Mouse (Mus musculus) heart, embryonic 11.5 days (tissue): ENCODE data around the gene Epn3. TPM values are rescaled to one million over a fixed set of nuclear protein-coding genes. Genes with fewer than 3 reads are reported as not detected.

Experiments used
- ATAC-seq: fragments of 200-750 bp; cut with Nextera tagmentation; replicated peaks from 2 replicates; pipeline ENCODE4 v1.8.0; 2017; ENCODE audit warnings: moderate library complexity; ENCODE audit not compliant: insufficient number of reproducible peaks, low FRiP score, low TSS enrichment
- H3K27ac ChIP-seq: fragments of 300-500 bp; sonication (generic); 2 replicates; pipeline ENCODE4 v1.5.1; 2014; ENCODE audit warnings: mild to moderate bottlenecking, low read depth, low read length
- H3K27me3 ChIP-seq: fragments of 300-500 bp; sonication (generic); 2 replicates; pipeline ENCODE4 v1.6.1; 2014; ENCODE audit warnings: mild to moderate bottlenecking, low read length, mixed read lengths; ENCODE audit not compliant: control insufficient read depth, insufficient read depth
- H3K36me3 ChIP-seq: fragments of 300-500 bp; sonication (generic); 2 replicates; pipeline ENCODE4 v1.6.1; 2014; ENCODE audit warnings: mild to moderate bottlenecking, low read length, moderate library complexity, mixed read lengths; ENCODE audit not compliant: control insufficient read depth, insufficient read depth
- H3K4me1 ChIP-seq: fragments of 300-500 bp; sonication (generic); 2 replicates; pipeline ENCODE4 v1.6.1; 2014; ENCODE audit warnings: low read length; ENCODE audit not compliant: control insufficient read depth, insufficient read depth
- H3K4me2 ChIP-seq: fragments of 300-500 bp; sonication (generic); 2 replicates; pipeline ENCODE4 v1.6.1; 2014; ENCODE audit warnings: mild to moderate bottlenecking, moderate library complexity
- H3K4me3 ChIP-seq: fragments of 300-500 bp; sonication (generic); 2 replicates; pipeline ENCODE4 v1.5.1; 2014; ENCODE audit warnings: low read depth, low read length
- H3K9ac ChIP-seq: fragments of 300-500 bp; sonication (generic); 2 replicates; pipeline ENCODE4 v1.6.1; 2014; ENCODE audit warnings: mild to moderate bottlenecking, low read depth, low read length, moderate library complexity
- H3K9me3 ChIP-seq: fragments of 300-500 bp; sonication (generic); replicated peaks from 2 replicates; pipeline ENCODE4 v1.6.1; 2016; ENCODE audit warnings: low read length; ENCODE audit not compliant: control insufficient read depth
- WGBS: fragments of 180-500 bp; shearing (Covaris S2); extraction: QIAGEN DNeasy Blood & Tissue Kit; methylation state at CpG from one replicate; pipeline ENCODE4 v1.1.7; 2014; ENCODE audit not compliant: insufficient replicate concordance; 5-methylcytosine and 5-hydroxymethylcytosine counted together
- polyA plus RNA-seq: library from polyadenylated mRNA; unstranded; fragments of >200 nt; fragmentation: Nextera tagmentation; extraction: Ambion mirVana; gene quantifications from 2 replicates; pipeline ENCODE4 v1.2.1, GENCODE M21; 2014

Gene Epn3
- polyA plus RNA-seq, 1 experiment from 2014 or later, result 8.2 TPM

- no peak for ATAC-seq
- Histone ChIP-seq H3K9ac (no peak overlapping the region), H3K9me3 (no peaks in the 10 kb centered on the region), H3K4me2 (no peak overlapping the region), H3K4me1 (peaks cover 13% of the 10 kb centered on the region), H3K27me3 (peaks cover 6% of the 10 kb centered on the region), H3K4me3 (no peak overlapping the region), H3K36me3 (no peaks in the 10 kb centered on the region), H3K27ac (peak overlapping the region; percentile 4; the same call in 1 of the 2 replicates)
- 54% methylated on average over 9 of the region's 9 CpGs for WGBS
These were observed 58.0 kb downstream of the Epn3 start for GRCm38 (mm10) chr11:94441752-94442151.

GRCm38 (mm10) chr11:94441122-94441521 lies 58.7 kb downstream of the Epn3 start:
- Histone ChIP-seq H3K27ac (peak overlapping the region; percentile 4; the same call in 1 of the 2 replicates), H3K4me3 (no peak overlapping the region), H3K9me3 (no peaks in the 10 kb centered on the region), H3K4me2 (no peak overlapping the region), H3K9ac (no peak overlapping the region), H3K36me3 (no peaks in the 10 kb centered on the region), H3K27me3 (peaks cover 6% of the 10 kb centered on the region), H3K4me1 (peaks cover 13% of the 10 kb centered on the region)
- ATAC-seq, result no peak
- WGBS, result 36% methylated on average over 7 of the region's 7 CpGs

GRCm38 (mm10) chr11:94440421-94440820 lies 59.4 kb downstream of the Epn3 start:
- Histone ChIP-seq H3K9ac (no peak overlapping the region), H3K9me3 (no peaks in the 10 kb centered on the region), H3K27ac (no peak overlapping the region), H3K4me3 (no peak overlapping the region), H3K4me1 (peaks cover 13% of the 10 kb centered on the region), H3K4me2 (no peak overlapping the region), H3K36me3 (no peaks in the 10 kb centered on the region), H3K27me3 (peaks cover 6% of the 10 kb centered on the region)
- WGBS, result 91% methylated on average over 6 of the region's 6 CpGs
- no peak for ATAC-seq

Other genes starting within 250 kb of the Epn3 start
- gene Gm21885, start 218.1 kb downstream of the Epn3 start, polyA plus RNA-seq, result not detected in 2 replicates
- gene Luc7l3, start 178.0 kb downstream of the Epn3 start, polyA plus RNA-seq, result 77.9 and 79.4 TPM in 2 replicates
- 34.3 and 34.9 TPM in 2 replicates for gene Ankrd40, start 172.0 kb downstream of the Epn3 start, polyA plus RNA-seq
- gene Abcc3, start 107.0 kb downstream of the Epn3 start, polyA plus RNA-seq, result 0.34 and 0.96 TPM in 2 replicates
- 2.7 and 4.3 TPM in 2 replicates for gene Cacna1g, start 25.8 kb downstream of the Epn3 start, polyA plus RNA-seq
- gene Spata20, start 13.8 kb downstream of the Epn3 start, polyA plus RNA-seq, result 0.15 TPM in 1 of 2 replicates, not detected in the other
- 9.1 and 9.9 TPM in 2 replicates for gene Mycbpap, start 21.8 kb upstream of the Epn3 start, polyA plus RNA-seq
- 2.6 and 4.6 TPM in 2 replicates for gene Rsad1, start 49.3 kb upstream of the Epn3 start, polyA plus RNA-seq
- gene Chad, start 65.1 kb upstream of the Epn3 start, polyA plus RNA-seq, result 0.21 TPM in 1 of 2 replicates, not detected in the other
- gene Acsf2, start 101.9 kb upstream of the Epn3 start, polyA plus RNA-seq, result 4.3 and 4.7 TPM in 2 replicates
- 137 and 170 TPM in 2 replicates for gene Lrrc59, start 129.8 kb upstream of the Epn3 start, polyA plus RNA-seq
- 128 and 136 TPM in 2 replicates for gene Mrpl27, start 153.8 kb upstream of the Epn3 start, polyA plus RNA-seq
- 17.5 and 17.9 TPM in 2 replicates for gene Eme1, start 154.0 kb upstream of the Epn3 start, polyA plus RNA-seq
- gene Xylt2, start 177.5 kb upstream of the Epn3 start, polyA plus RNA-seq, result 9.0 and 11.9 TPM in 2 replicates
- gene Gm11541, start 204.5 kb upstream of the Epn3 start, polyA plus RNA-seq, result not detected in 2 replicates
- 0.13 TPM in 1 of 2 replicates, not detected in the other for gene Cdc34b, start 241.8 kb upstream of the Epn3 start, polyA plus RNA-seq